Mouse (Mus musculus) liver, embryonic 12.5 days (tissue): ENCODE results near the gene Fam151a. TPM values are rescaled to one million over a fixed set of nuclear protein-coding genes. Genes with fewer than 3 reads are reported as not detected.

ENCODE experiments used
- ATAC-seq: fragments of 200-750 bp; cut with Nextera tagmentation; 2 replicates; pipeline ENCODE4 v1.8.0; 2017; ENCODE audit warnings: moderate number of reproducible peaks, mild to moderate bottlenecking, moderate library complexity
- H3K27ac ChIP-seq: fragments of 300-500 bp; sonication (generic); 2 replicates; pipeline ENCODE4 v1.5.1; 2016; ENCODE audit warnings: mild to moderate bottlenecking
- H3K27me3 ChIP-seq: fragments of 300-500 bp; sonication (generic); replicated peaks from 2 replicates; pipeline ENCODE4 v1.6.1; 2016; ENCODE audit warnings: mild to moderate bottlenecking, moderate library complexity
- H3K36me3 ChIP-seq: fragments of 300-500 bp; sonication (generic); 2 replicates; pipeline ENCODE4 v1.6.1; 2016; ENCODE audit warnings: mild to moderate bottlenecking, moderate library complexity
- H3K4me1 ChIP-seq: fragments of 300-500 bp; sonication (generic); 2 replicates; pipeline ENCODE4 v1.6.1; 2016
- H3K4me2 ChIP-seq: fragments of 300-500 bp; sonication (generic); 2 replicates; pipeline ENCODE4 v1.6.1; 2016; ENCODE audit warnings: mild to moderate bottlenecking, moderate library complexity
- H3K4me3 ChIP-seq: fragments of 300-500 bp; sonication (generic); 2 replicates; pipeline ENCODE4 v1.5.1; 2016; ENCODE audit warnings: mild to moderate bottlenecking, moderate library complexity
- H3K9ac ChIP-seq: fragments of 300-500 bp; sonication (generic); 2 replicates; pipeline ENCODE4 v1.6.1; 2016; ENCODE audit warnings: mild to moderate bottlenecking, moderate library complexity
- H3K9me3 ChIP-seq: fragments of 300-500 bp; sonication (generic); replicated peaks from 2 replicates; pipeline ENCODE4 v1.6.1; 2016; ENCODE audit warnings: mild to moderate bottlenecking, moderate library complexity
- WGBS: fragments of 180-500 bp; shearing (Covaris S2); methylation state at CpG from one replicate; pipeline ENCODE4 v1.1.7; 2016; ENCODE audit not compliant: insufficient replicate concordance; 5-methylcytosine and 5-hydroxymethylcytosine counted together
- polyA plus RNA-seq: library from polyadenylated mRNA; unstranded; fragments of >200 nt; fragmentation: Nextera tagmentation; extraction: Ambion mirVana; gene quantifications from 2 replicates; pipeline ENCODE4 v1.2.1, GENCODE M21; 2016

Fam151a gene
- not detected in 2 replicates for polyA plus RNA-seq

GRCm38 (mm10) chr4:106733636-106734035 is at the start of gene Fam151a:
Fam151a (plus strand) TSS chr4:106733889.
- no peaks in the 10 kb centered on the region for H3K9me3 ChIP-seq
- H3K4me1 ChIP-seq: no peaks in the 10 kb centered on the region
- no peak within 1 kb of the TSS for H3K9ac ChIP-seq
- H3K4me3 ChIP-seq: no peak within 1 kb of the TSS
- no peak for ATAC-seq
- no peaks in the 10 kb centered on the region for H3K36me3 ChIP-seq
- no peak within 1 kb of the TSS for H3K4me2 ChIP-seq
- WGBS: 47% methylated on average over 4 of the region's 4 CpGs
- no peak within 1 kb of the TSS for H3K27ac ChIP-seq
- 0 out of 2 replicates have a peak, but pooled peaks cover 8% of the 10 kb centered on the region for H3K27me3 ChIP-seq

GRCm38 (mm10) chr4:106688636-106689296 is 44.9 kb upstream of the Fam151a start:
- Histone ChIP-seq H3K4me1 (peaks cover 20% of the 10 kb centered on the region), H3K9me3 (no peaks in the 10 kb centered on the region), H3K4me2 (no peak overlapping the region), H3K4me3 (no peak overlapping the region), H3K27me3 (peaks cover 18% of the 10 kb centered on the region; the same call in 1 of the 2 replicates), H3K27ac (no peak overlapping the region), H3K9ac (no peak overlapping the region), H3K36me3 (no peaks in the 10 kb centered on the region)
- 25% methylated on average over 3 of the region's 3 CpGs for WGBS
- peak; percentile 73 for ATAC-seq

- no peak overlapping the region for H3K27ac ChIP-seq
- ATAC-seq: no peak
- no peak overlapping the region for H3K9ac ChIP-seq
- no peak overlapping the region for H3K4me2 ChIP-seq
- H3K4me1 ChIP-seq: peaks cover 6% of the 10 kb centered on the region
- no peaks in the 10 kb centered on the region for H3K9me3 ChIP-seq
- peaks cover 38% of the 10 kb centered on the region for H3K27me3 ChIP-seq
- H3K36me3 ChIP-seq: no peaks in the 10 kb centered on the region
- H3K4me3 ChIP-seq: no peak overlapping the region
- WGBS: 65% methylated on average over 15 of the region's 15 CpGs
Measured at GRCm38 (mm10) chr4:106693841-106694430, 39.8 kb upstream of the Fam151a start.

GRCm38 (mm10) chr4:106699989-106700388 is 33.7 kb upstream of the Fam151a start:
- H3K27ac ChIP-seq: no peak overlapping the region
- ATAC-seq: no peak
- H3K9ac ChIP-seq: no peak overlapping the region
- H3K4me1 ChIP-seq: 0 out of 2 replicates have a peak, but pooled peaks cover 4% of the 10 kb centered on the region
- H3K4me3 ChIP-seq: no peak overlapping the region
- no peak overlapping the region for H3K4me2 ChIP-seq
- H3K27me3 ChIP-seq: peaks cover 56% of the 10 kb centered on the region
- no peaks in the 10 kb centered on the region for H3K9me3 ChIP-seq
- 20% methylated on average over 9 of the region's 9 CpGs for WGBS
- no peaks in the 10 kb centered on the region for H3K36me3 ChIP-seq

GRCm38 (mm10) chr4:106700798-106701197 is 32.9 kb upstream of the Fam151a start:
- WGBS: 30% methylated on average over 4 of the region's 4 CpGs
- Histone ChIP-seq H3K4me3 (no peak overlapping the region), H3K27ac (no peak overlapping the region), H3K9ac (no peak overlapping the region), H3K36me3 (no peaks in the 10 kb centered on the region), H3K9me3 (no peaks in the 10 kb centered on the region), H3K27me3 (peaks cover 55% of the 10 kb centered on the region), H3K4me2 (no peak overlapping the region), H3K4me1 (0 out of 2 replicates have a peak, but pooled peaks cover 4% of the 10 kb centered on the region)
- no peak for ATAC-seq

GRCm38 (mm10) chr4:106703956-106704355 is 29.7 kb upstream of the Fam151a start:
- no peaks in the 10 kb centered on the region for H3K9me3 ChIP-seq
- no peaks in the 10 kb centered on the region for H3K36me3 ChIP-seq
- no peak for ATAC-seq
- peaks cover 46% of the 10 kb centered on the region for H3K27me3 ChIP-seq
- WGBS: 62% methylated on average over 10 of the region's 10 CpGs
- H3K9ac ChIP-seq: no peak overlapping the region
- no peak overlapping the region for H3K4me3 ChIP-seq
- no peak overlapping the region for H3K27ac ChIP-seq
- H3K4me2 ChIP-seq: no peak overlapping the region
- H3K4me1 ChIP-seq: peaks cover 9% of the 10 kb centered on the region

- no peak overlapping the region for H3K9ac ChIP-seq
- no peaks in the 10 kb centered on the region for H3K36me3 ChIP-seq
- ATAC-seq: no peak
- no peak overlapping the region for H3K27ac ChIP-seq
- peaks cover 51% of the 10 kb centered on the region for H3K27me3 ChIP-seq
- no peak overlapping the region for H3K4me2 ChIP-seq
- no peak overlapping the region for H3K4me3 ChIP-seq
- H3K4me1 ChIP-seq: peaks cover 9% of the 10 kb centered on the region
- 68% methylated on average over 11 of the region's 11 CpGs for WGBS
- no peaks in the 10 kb centered on the region for H3K9me3 ChIP-seq
Measured at GRCm38 (mm10) chr4:106704416-106704815, 29.3 kb upstream of the Fam151a start.

- Histone ChIP-seq H3K27me3 (peaks cover 51% of the 10 kb centered on the region), H3K4me3 (no peak overlapping the region), H3K9me3 (no peaks in the 10 kb centered on the region), H3K4me1 (peaks cover 5% of the 10 kb centered on the region), H3K27ac (no peak overlapping the region), H3K36me3 (no peaks in the 10 kb centered on the region), H3K4me2 (no peak overlapping the region), H3K9ac (no peak overlapping the region)
- no peak for ATAC-seq
- 51% methylated on average over 8 of the region's 8 CpGs for WGBS
Measured at GRCm38 (mm10) chr4:106705096-106705665, 28.5 kb upstream of the Fam151a start.

- Histone ChIP-seq H3K27ac (no peak overlapping the region), H3K9ac (no peak overlapping the region), H3K9me3 (no peaks in the 10 kb centered on the region), H3K4me3 (no peak overlapping the region), H3K27me3 (peaks cover 40% of the 10 kb centered on the region), H3K4me1 (peaks cover 5% of the 10 kb centered on the region), H3K36me3 (no peaks in the 10 kb centered on the region), H3K4me2 (peak overlapping the region; percentile 37)
- ATAC-seq: 0 out of 2 replicates have a peak, but pooled peaks have one; percentile 21
- 24% methylated on average over 5 of the region's 5 CpGs for WGBS
Measured at GRCm38 (mm10) chr4:106707957-106708356, 25.7 kb upstream of the Fam151a start.

- Histone ChIP-seq H3K4me3 (no peak overlapping the region), H3K4me2 (peak overlapping the region; percentile 37), H3K9ac (no peak overlapping the region), H3K4me1 (peaks cover 5% of the 10 kb centered on the region), H3K27ac (no peak overlapping the region), H3K9me3 (no peaks in the 10 kb centered on the region), H3K27me3 (peaks cover 37% of the 10 kb centered on the region), H3K36me3 (no peaks in the 10 kb centered on the region)
- ATAC-seq: peak; percentile 53; the same call in 1 of the 2 replicates
- WGBS: under 1% methylated on average over 8 of the region's 8 CpGs
Measured at GRCm38 (mm10) chr4:106708408-106708807, 25.3 kb upstream of the Fam151a start.

GRCm38 (mm10) chr4:106713622-106714021 is 20.1 kb upstream of the Fam151a start:
- Histone ChIP-seq H3K36me3 (no peaks in the 10 kb centered on the region), H3K9ac (no peak overlapping the region), H3K27ac (no peak overlapping the region), H3K27me3 (peaks cover 58% of the 10 kb centered on the region), H3K9me3 (no peaks in the 10 kb centered on the region), H3K4me1 (0 out of 2 replicates have a peak, but pooled peaks cover 3% of the 10 kb centered on the region), H3K4me2 (no peak overlapping the region), H3K4me3 (no peak overlapping the region)
- ATAC-seq: no peak
- 60% methylated on average over 6 of the region's 6 CpGs for WGBS

- Histone ChIP-seq H3K4me2 (no peak overlapping the region), H3K4me3 (no peak overlapping the region), H3K36me3 (no peaks in the 10 kb centered on the region), H3K4me1 (no peaks in the 10 kb centered on the region), H3K9ac (no peak overlapping the region), H3K9me3 (no peaks in the 10 kb centered on the region), H3K27ac (no peak overlapping the region), H3K27me3 (peaks cover 31% of the 10 kb centered on the region)
- 62% methylated on average over 4 of the region's 4 CpGs for WGBS
- no peak for ATAC-seq
Measured at GRCm38 (mm10) chr4:106720631-106721030, 13.1 kb upstream of the Fam151a start.
